Mouse (Mus musculus) spleen, adult 2 months (tissue): ENCODE data around the gene Fam160b1.

Source experiments
- CTCF ChIP-seq: fragments of 200-500 bp; IDR thresholded peaks from 2 replicates; pipeline ENCODE4 v1.5.1; 2011; ENCODE audit warnings: mild to moderate bottlenecking, inconsistent platforms; ENCODE audit not compliant: insufficient read depth, insufficient read length, insufficient replicate concordance; ENCODE audit errors: extremely low read depth
- POLR2A ChIP-seq: fragments of 200-500 bp; IDR thresholded peaks from 2 replicates; pipeline ENCODE4 v1.6.1; 2011; ENCODE audit warnings: low read depth, low read length, inconsistent platforms

GRCm38 (mm10) chr19:57335135-57335534 is 25.3 kb upstream of the Fam160b1 start:
- TF ChIP-seq CTCF (no peak), POLR2A (no peak)
